Mouse (Mus musculus) kidney, embryonic 14.5 days (tissue): ENCODE measurements around the gene Lpp. TPM values are rescaled to one million over a fixed set of nuclear protein-coding genes. Genes with fewer than 3 reads are reported as not detected.

ENCODE experiments used
- ATAC-seq: fragments of 200-750 bp; cut with Nextera tagmentation; 2 replicates; pipeline ENCODE4 v1.8.0; 2017; ENCODE audit warnings: moderate number of reproducible peaks, mild to moderate bottlenecking, moderate TSS enrichment, moderate library complexity; ENCODE audit not compliant: low FRiP score, low TSS enrichment
- H3K27ac ChIP-seq: fragments of 300-500 bp; sonication (generic); 2 replicates; pipeline ENCODE4 v1.5.1; 2014; ENCODE audit warnings: low read depth, mild to moderate bottlenecking, low read length, moderate library complexity, mixed read lengths
- H3K27me3 ChIP-seq: fragments of 300-500 bp; sonication (generic); 2 replicates; pipeline ENCODE4 v1.6.1; 2014; ENCODE audit warnings: mild to moderate bottlenecking, low read length; ENCODE audit not compliant: control insufficient read depth, insufficient read depth
- H3K36me3 ChIP-seq: fragments of 300-500 bp; sonication (generic); 2 replicates; pipeline ENCODE4 v1.6.1; 2014; ENCODE audit warnings: low read length, mixed read lengths; ENCODE audit not compliant: control insufficient read depth, insufficient read depth
- H3K4me1 ChIP-seq: fragments of 300-500 bp; sonication (generic); 2 replicates; pipeline ENCODE4 v1.6.1; 2014; ENCODE audit warnings: low read length, mixed read lengths; ENCODE audit not compliant: control insufficient read depth, insufficient read depth
- H3K4me2 ChIP-seq: fragments of 300-500 bp; sonication (generic); replicated peaks from 2 replicates; pipeline ENCODE4 v1.6.1; 2014; ENCODE audit warnings: low read depth, mild to moderate bottlenecking, low read length
- H3K4me3 ChIP-seq: fragments of 300-500 bp; sonication (generic); 2 replicates; pipeline ENCODE4 v1.5.1; 2014; ENCODE audit warnings: mild to moderate bottlenecking, low read length
- H3K9ac ChIP-seq: fragments of 300-500 bp; sonication (generic); 2 replicates; pipeline ENCODE4 v1.6.1; 2014; ENCODE audit warnings: low read depth, mild to moderate bottlenecking, low read length, moderate library complexity
- H3K9me3 ChIP-seq: fragments of 300-500 bp; sonication (generic); 2 replicates; pipeline ENCODE4 v1.6.1; 2016; ENCODE audit warnings: low read length; ENCODE audit not compliant: control insufficient read depth
- whole genome bisulfite sequencing: fragments of 180-500 bp; shearing (Covaris S2); extraction: QIAGEN DNeasy Blood & Tissue Kit; methylation state at CpG from one replicate; pipeline ENCODE4 v1.1.7; 2014; 5-methylcytosine and 5-hydroxymethylcytosine counted together
- polyA plus RNA-seq: library from polyadenylated mRNA; unstranded; fragments of >200 nt; fragmentation: Nextera tagmentation; extraction: Ambion mirVana; gene quantifications from 2 replicates; pipeline ENCODE4 v1.2.1, GENCODE M21; 2014

Lpp gene
- polyA plus RNA-seq, 1 experiment from 2014 or later = 49.2 TPM

GRCm38 (mm10) chr16:24425816-24426215 is 32.5 kb downstream of the Lpp start:
- Histone ChIP-seq H3K27ac (no peak overlapping the region), H3K4me1 (0 out of 2 replicates have a peak, but pooled peaks cover 5% of the 10 kb centered on the region), H3K9me3 (no peaks in the 10 kb centered on the region), H3K4me3 (no peak overlapping the region), H3K36me3 (no peaks in the 10 kb centered on the region), H3K4me2 (no peak overlapping the region), H3K9ac (no peak overlapping the region), H3K27me3 (no peaks in the 10 kb centered on the region)
- no peak for ATAC-seq
- 62% methylated on average over 3 of the region's 3 CpGs for WGBS

- Histone ChIP-seq H3K9me3 (no peaks in the 10 kb centered on the region), H3K4me1 (0 out of 2 replicates have a peak, but pooled peaks cover 5% of the 10 kb centered on the region), H3K36me3 (no peaks in the 10 kb centered on the region), H3K27me3 (no peaks in the 10 kb centered on the region), H3K27ac (no peak overlapping the region), H3K9ac (no peak overlapping the region), H3K4me3 (no peak overlapping the region), H3K4me2 (no peak overlapping the region)
- ATAC-seq = no peak
- WGBS = 90% methylated on average over 3 of the region's 3 CpGs
These were observed 34.3 kb downstream of the Lpp start for GRCm38 (mm10) chr16:24427606-24428005.

- no peaks in the 10 kb centered on the region for H3K27me3 ChIP-seq
- 0 out of 2 replicates have a peak, but pooled peaks have one; percentile 15 for ATAC-seq
- H3K9ac ChIP-seq = no peak overlapping the region
- no peak overlapping the region for H3K4me3 ChIP-seq
- no peak overlapping the region for H3K27ac ChIP-seq
- WGBS = 57% methylated on average over 4 of the region's 4 CpGs
- H3K4me1 ChIP-seq = 0 out of 2 replicates have a peak, but pooled peaks cover 5% of the 10 kb centered on the region
- H3K9me3 ChIP-seq = no peaks in the 10 kb centered on the region
- H3K36me3 ChIP-seq = no peaks in the 10 kb centered on the region
- H3K4me2 ChIP-seq = no peak overlapping the region
These were observed 34.7 kb downstream of the Lpp start for GRCm38 (mm10) chr16:24428055-24428454.

GRCm38 (mm10) chr16:24428742-24429141 is 35.4 kb downstream of the Lpp start:
- Histone ChIP-seq H3K4me1 (peaks cover 11% of the 10 kb centered on the region; the same call in 1 of the 2 replicates), H3K36me3 (no peaks in the 10 kb centered on the region), H3K27me3 (no peaks in the 10 kb centered on the region), H3K4me3 (no peak overlapping the region), H3K27ac (no peak overlapping the region), H3K9me3 (no peaks in the 10 kb centered on the region), H3K9ac (no peak overlapping the region), H3K4me2 (no peak overlapping the region)
- WGBS = 88% methylated on average over 4 of the region's 4 CpGs
- ATAC-seq = no peak

- WGBS = 69% methylated on average over 5 of the region's 5 CpGs
- ATAC-seq = no peak
- Histone ChIP-seq H3K9ac (no peak overlapping the region), H3K4me2 (no peak overlapping the region), H3K36me3 (no peaks in the 10 kb centered on the region), H3K27ac (no peak overlapping the region), H3K9me3 (no peaks in the 10 kb centered on the region), H3K4me1 (peaks cover 15% of the 10 kb centered on the region), H3K4me3 (no peak overlapping the region), H3K27me3 (no peaks in the 10 kb centered on the region)
These were observed 36.4 kb downstream of the Lpp start for GRCm38 (mm10) chr16:24429691-24430090.

- Histone ChIP-seq H3K36me3 (no peaks in the 10 kb centered on the region), H3K4me1 (peaks cover 20% of the 10 kb centered on the region), H3K27ac (no peak overlapping the region), H3K27me3 (no peaks in the 10 kb centered on the region), H3K4me2 (no peak overlapping the region), H3K9ac (no peak overlapping the region), H3K4me3 (no peak overlapping the region), H3K9me3 (no peaks in the 10 kb centered on the region)
- no peak for ATAC-seq
- WGBS = 95% methylated on average over 1 of the region's 1 CpGs
These were observed 38.5 kb downstream of the Lpp start for GRCm38 (mm10) chr16:24431808-24432207.

GRCm38 (mm10) chr16:24433563-24433962 is 40.3 kb downstream of the Lpp start:
- Histone ChIP-seq H3K27ac (no peak overlapping the region), H3K4me2 (no peak overlapping the region), H3K27me3 (no peaks in the 10 kb centered on the region), H3K4me3 (no peak overlapping the region), H3K4me1 (peaks cover 26% of the 10 kb centered on the region), H3K36me3 (no peaks in the 10 kb centered on the region), H3K9me3 (no peaks in the 10 kb centered on the region), H3K9ac (no peak overlapping the region)
- ATAC-seq = no peak
- 53% methylated on average over 7 of the region's 7 CpGs for whole genome bisulfite sequencing

GRCm38 (mm10) chr16:24434026-24434425 is 40.7 kb downstream of the Lpp start:
- no peaks in the 10 kb centered on the region for H3K9me3 ChIP-seq
- H3K36me3 ChIP-seq = no peaks in the 10 kb centered on the region
- H3K27me3 ChIP-seq = no peaks in the 10 kb centered on the region
- H3K9ac ChIP-seq = no peak overlapping the region; the same call in 1 of the 2 replicates
- no peak overlapping the region for H3K4me2 ChIP-seq
- peaks cover 26% of the 10 kb centered on the region for H3K4me1 ChIP-seq
- ATAC-seq = no peak
- H3K27ac ChIP-seq = peak overlapping the region; percentile 65; the same call in 1 of the 2 replicates
- 58% methylated on average over 7 of the region's 7 CpGs for WGBS
- no peak overlapping the region for H3K4me3 ChIP-seq

- 0 out of 2 replicates have a peak, but pooled peaks have one; percentile 11 for ATAC-seq
- Histone ChIP-seq H3K36me3 (no peaks in the 10 kb centered on the region), H3K4me2 (no peak overlapping the region; the same call in 1 of the 2 replicates), H3K4me1 (peaks cover 26% of the 10 kb centered on the region), H3K27ac (peak overlapping the region; percentile 65), H3K27me3 (no peaks in the 10 kb centered on the region), H3K9ac (no peak overlapping the region; the same call in 1 of the 2 replicates), H3K9me3 (no peaks in the 10 kb centered on the region), H3K4me3 (no peak overlapping the region)
- WGBS = 51% methylated on average over 7 of the region's 7 CpGs
These were observed 41.3 kb downstream of the Lpp start for GRCm38 (mm10) chr16:24434531-24435114.
